Mouse (Mus musculus): Measurements from ENCODE around the gene Nisch.

DNA sequence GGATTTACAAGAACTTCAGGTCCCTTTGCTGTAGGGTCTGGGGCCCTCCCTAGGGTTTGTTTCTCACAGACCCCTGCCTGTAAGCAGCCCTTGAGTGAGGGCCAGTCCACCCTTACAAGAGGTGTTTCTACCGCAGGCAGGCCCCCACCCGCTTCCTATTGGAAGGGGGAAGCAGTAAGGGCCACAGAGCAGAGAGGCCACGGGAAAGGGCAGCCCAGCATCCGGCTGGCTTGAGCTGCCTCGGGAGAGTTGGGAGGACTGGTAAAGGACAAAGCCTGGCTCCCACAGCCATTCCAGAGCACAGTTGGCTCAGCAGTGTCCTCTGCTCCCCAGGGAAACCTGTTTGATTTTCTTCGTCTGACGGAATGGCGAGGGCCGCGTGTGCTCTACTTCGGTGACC, 79.0 kb downstream of the Nisch start:
- no peak for TF ChIP-seq CTCF (IDR thresholded peaks at IDR 0.05; ENCODE audit: control insufficient read depth, insufficient read depth, insufficient read length)
- TF ChIP-seq USF1 (IDR thresholded peaks at IDR 0.05; ENCODE audit: low read depth) = no peak
- TF ChIP-seq MAX (IDR thresholded peaks at IDR 0.05) = no peak
- no peak for TF ChIP-seq CEBPB (IDR thresholded peaks at IDR 0.05; ENCODE audit: low read depth)
- no peak for TF ChIP-seq MYOG (IDR thresholded peaks at IDR 0.05; ENCODE audit: control insufficient read depth, extremely low read depth, insufficient read length)
- TF ChIP-seq MYOD1 (IDR thresholded peaks at IDR 0.05; ENCODE audit: control insufficient read depth, insufficient read length, low read depth) = no peak
